Mouse (Mus musculus): ENCODE data around the gene Gm20388. TPM values are rescaled to one million over a fixed set of nuclear protein-coding genes. Genes with fewer than 3 reads are reported as not detected.

Gm20388 gene
- polyA plus RNA-seq, 1 experiment: 28.1 TPM

DNA sequence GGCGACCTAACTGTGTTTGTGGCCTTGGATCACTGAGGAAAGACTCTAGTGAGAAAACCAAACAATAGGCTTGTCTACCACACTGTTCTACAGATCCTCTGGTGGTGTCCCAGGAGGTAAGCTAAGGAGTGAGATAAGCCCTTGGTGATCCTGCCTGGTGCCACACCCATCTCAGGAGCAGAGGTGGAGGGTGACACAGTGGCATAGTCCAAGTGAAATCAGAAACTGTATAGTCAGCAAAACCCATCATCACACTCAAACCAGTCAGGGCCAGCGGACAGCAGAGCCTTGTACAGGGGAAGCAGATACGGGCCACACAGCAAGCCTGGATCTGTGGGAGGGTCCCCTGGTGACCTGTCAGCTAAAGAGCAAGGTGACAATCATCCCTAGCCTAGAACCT is 1454.5 kb downstream of the Gm20388 start:
- H3K4me3 ChIP-seq (ENCODE audit: low read depth, low read length): no peak overlapping the region
- no peaks in the 10 kb centered on the region for H3K27me3 ChIP-seq (ENCODE audit: control insufficient read depth, insufficient read depth, low read length, poor library complexity, severe bottlenecking)
- no peaks in the 10 kb centered on the region for H3K4me1 ChIP-seq (ENCODE audit: control insufficient read depth, insufficient read depth, low read length)
- no peak for TF ChIP-seq CTCF (IDR thresholded peaks at IDR 0.05; ENCODE audit: low read depth, low read length)
- TF ChIP-seq POLR2A (IDR thresholded peaks at IDR 0.05; ENCODE audit: insufficient read depth, low read length): no peak
- no peak for TF ChIP-seq EP300 (IDR thresholded peaks at IDR 0.05; ENCODE audit: insufficient read depth, low read depth, low read length)
- no peak overlapping the region for H3K9ac ChIP-seq (ENCODE audit: low read depth, poor library complexity, severe bottlenecking)
- H3K36me3 ChIP-seq (ENCODE audit: control insufficient read depth, insufficient read depth, low read length, poor library complexity, severe bottlenecking): no peaks in the 10 kb centered on the region
- H3K9me3 ChIP-seq (replicated peaks; ENCODE audit: control insufficient read depth, insufficient read depth, low read length, poor library complexity, severe bottlenecking): no peaks in the 10 kb centered on the region
- H3K27ac ChIP-seq (ENCODE audit: insufficient read depth, low read length): no peak overlapping the region

DNA sequence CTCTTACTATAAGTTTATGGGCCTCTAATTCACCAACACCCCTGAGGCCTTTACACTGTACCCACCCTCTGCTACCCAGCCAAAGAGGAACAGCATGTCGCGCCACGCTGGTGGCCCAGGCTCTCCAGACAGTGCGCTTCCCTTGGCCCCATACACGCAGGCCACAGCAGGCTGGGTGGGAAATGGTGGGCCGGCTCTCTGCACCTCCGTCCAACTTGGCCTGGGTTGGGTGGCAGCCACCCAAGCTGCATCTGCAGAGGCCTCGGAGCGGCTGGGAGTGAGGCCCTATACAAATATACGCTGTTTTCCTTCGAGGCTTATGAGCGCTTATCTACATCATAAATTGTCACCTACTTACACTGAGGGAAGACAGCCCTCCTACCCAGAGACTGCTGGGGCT is 1456.0 kb downstream of the Gm20388 start:
- no peak for TF ChIP-seq EP300 (IDR thresholded peaks at IDR 0.05; ENCODE audit: insufficient read depth, low read depth, low read length)
- no peak for TF ChIP-seq POLR2A (IDR thresholded peaks at IDR 0.05; ENCODE audit: insufficient read depth, low read length)
- no peak for TF ChIP-seq CTCF (IDR thresholded peaks at IDR 0.05; ENCODE audit: low read depth, low read length)
- H3K4me3 ChIP-seq (ENCODE audit: low read depth, low read length): no peak overlapping the region
- no peaks in the 10 kb centered on the region for H3K27me3 ChIP-seq (ENCODE audit: control insufficient read depth, insufficient read depth, low read length, poor library complexity, severe bottlenecking)
- H3K36me3 ChIP-seq (ENCODE audit: control insufficient read depth, insufficient read depth, low read length, poor library complexity, severe bottlenecking): no peaks in the 10 kb centered on the region
- H3K9ac ChIP-seq (ENCODE audit: low read depth, poor library complexity, severe bottlenecking): no peak overlapping the region
- H3K9me3 ChIP-seq (replicated peaks; ENCODE audit: control insufficient read depth, insufficient read depth, low read length, poor library complexity, severe bottlenecking): no peaks in the 10 kb centered on the region
- no peaks in the 10 kb centered on the region for H3K4me1 ChIP-seq (ENCODE audit: control insufficient read depth, insufficient read depth, low read length)
- H3K27ac ChIP-seq (ENCODE audit: insufficient read depth, low read length): no peak overlapping the region

DNA sequence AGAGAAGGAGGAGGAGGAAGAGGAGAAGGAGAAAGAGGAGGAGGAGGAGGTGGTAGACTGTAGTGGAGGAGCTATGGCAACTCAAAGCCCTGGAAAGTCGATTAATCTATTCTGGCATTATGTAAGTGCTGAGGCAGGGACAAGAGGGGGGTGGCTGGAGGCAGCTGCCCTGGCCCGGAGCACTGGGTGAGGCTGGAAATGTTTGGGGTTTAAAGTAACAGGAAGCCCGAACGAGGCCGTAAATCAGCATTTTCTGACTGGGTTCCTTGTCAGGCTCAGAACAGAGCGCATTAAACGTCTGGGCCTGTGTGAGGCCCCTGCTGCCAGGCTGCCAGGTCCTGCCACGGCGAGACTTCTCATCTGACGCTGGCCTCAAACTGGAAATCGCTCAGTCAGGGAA is 1458.2 kb downstream of the Gm20388 start:
- Histone ChIP-seq H3K27me3 (ENCODE audit: control insufficient read depth, insufficient read depth, low read length, poor library complexity, severe bottlenecking) (no peaks in the 10 kb centered on the region), H3K9ac (ENCODE audit: low read depth, poor library complexity, severe bottlenecking) (no peak overlapping the region), H3K9me3 (replicated peaks; ENCODE audit: control insufficient read depth, insufficient read depth, low read length, poor library complexity, severe bottlenecking) (no peaks in the 10 kb centered on the region), H3K4me3 (ENCODE audit: low read depth, low read length) (no peak overlapping the region), H3K4me1 (ENCODE audit: control insufficient read depth, insufficient read depth, low read length) (no peaks in the 10 kb centered on the region), H3K27ac (ENCODE audit: insufficient read depth, low read length) (no peak overlapping the region), H3K36me3 (ENCODE audit: control insufficient read depth, insufficient read depth, low read length, poor library complexity, severe bottlenecking) (no peaks in the 10 kb centered on the region)
- TF ChIP-seq POLR2A (IDR thresholded peaks at IDR 0.05; ENCODE audit: insufficient read depth, low read length): no peak
- no peak for TF ChIP-seq EP300 (IDR thresholded peaks at IDR 0.05; ENCODE audit: insufficient read depth, low read depth, low read length)
- TF ChIP-seq CTCF (IDR thresholded peaks at IDR 0.05; ENCODE audit: low read depth, low read length): no peak

DNA sequence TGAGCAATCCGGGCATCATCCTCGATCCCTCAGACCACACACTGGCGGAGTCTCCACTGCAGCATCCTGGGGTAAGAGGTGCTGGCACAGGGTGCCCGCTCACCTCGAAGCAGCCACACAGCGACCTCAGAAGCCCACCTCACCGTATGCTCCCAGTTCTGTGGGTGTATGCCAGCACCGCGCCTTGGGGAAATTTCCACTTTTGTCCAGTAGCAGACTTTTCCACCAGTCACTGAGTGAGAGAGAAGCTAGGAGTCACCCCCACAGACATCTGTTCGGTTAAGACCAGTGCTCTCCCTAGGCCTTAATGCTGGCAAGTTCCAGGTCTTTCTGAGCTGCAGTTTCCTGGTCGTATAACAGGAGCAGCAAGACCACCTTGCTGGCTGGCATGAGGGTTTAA is 1458.7 kb downstream of the Gm20388 start:
- H3K4me3 ChIP-seq (ENCODE audit: low read depth, low read length): no peak overlapping the region
- no peaks in the 10 kb centered on the region for H3K36me3 ChIP-seq (ENCODE audit: control insufficient read depth, insufficient read depth, low read length, poor library complexity, severe bottlenecking)
- TF ChIP-seq POLR2A (IDR thresholded peaks at IDR 0.05; ENCODE audit: insufficient read depth, low read length) (no peak), CTCF (IDR thresholded peaks at IDR 0.05; ENCODE audit: low read depth, low read length) (no peak), EP300 (IDR thresholded peaks at IDR 0.05; ENCODE audit: insufficient read depth, low read depth, low read length) (no peak)
- no peaks in the 10 kb centered on the region for H3K27me3 ChIP-seq (ENCODE audit: control insufficient read depth, insufficient read depth, low read length, poor library complexity, severe bottlenecking)
- no peaks in the 10 kb centered on the region for H3K9me3 ChIP-seq (replicated peaks; ENCODE audit: control insufficient read depth, insufficient read depth, low read length, poor library complexity, severe bottlenecking)
- no peaks in the 10 kb centered on the region for H3K4me1 ChIP-seq (ENCODE audit: control insufficient read depth, insufficient read depth, low read length)
- no peak overlapping the region for H3K27ac ChIP-seq (ENCODE audit: insufficient read depth, low read length)
- no peak overlapping the region for H3K9ac ChIP-seq (ENCODE audit: low read depth, poor library complexity, severe bottlenecking)

DNA sequence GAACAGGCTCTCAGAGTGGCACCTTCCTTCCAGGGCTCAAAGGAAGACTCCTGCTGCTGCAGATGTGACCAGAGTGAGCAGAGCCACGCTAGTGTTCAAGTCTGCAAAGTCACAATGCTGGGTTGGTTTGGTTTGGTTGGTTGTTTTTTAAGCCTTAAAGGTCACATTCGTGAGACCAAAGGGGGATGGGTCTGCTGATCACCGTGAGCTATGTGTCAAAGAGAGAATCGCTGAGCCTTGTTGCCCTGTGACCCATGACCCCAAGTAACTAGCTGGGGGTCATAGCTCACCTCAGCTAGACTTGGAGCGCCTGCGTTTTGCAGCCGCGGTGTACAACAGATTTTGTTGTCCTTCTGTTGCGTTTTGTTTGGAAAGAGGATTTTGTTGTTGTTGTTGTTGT is 1460.6 kb downstream of the Gm20388 start:
- H3K4me1 ChIP-seq (ENCODE audit: control insufficient read depth, insufficient read depth, low read length): peaks cover 7% of the 10 kb centered on the region
- no peaks in the 10 kb centered on the region for H3K9me3 ChIP-seq (replicated peaks; ENCODE audit: control insufficient read depth, insufficient read depth, low read length, poor library complexity, severe bottlenecking)
- no peak overlapping the region for H3K27ac ChIP-seq (ENCODE audit: insufficient read depth, low read length)
- H3K4me3 ChIP-seq (ENCODE audit: low read depth, low read length): no peak overlapping the region
- H3K36me3 ChIP-seq (ENCODE audit: control insufficient read depth, insufficient read depth, low read length, poor library complexity, severe bottlenecking): no peaks in the 10 kb centered on the region
- no peaks in the 10 kb centered on the region for H3K27me3 ChIP-seq (ENCODE audit: control insufficient read depth, insufficient read depth, low read length, poor library complexity, severe bottlenecking)
- H3K9ac ChIP-seq (ENCODE audit: low read depth, poor library complexity, severe bottlenecking): no peak overlapping the region
- TF ChIP-seq POLR2A (IDR thresholded peaks at IDR 0.05; ENCODE audit: insufficient read depth, low read length) (no peak), CTCF (IDR thresholded peaks at IDR 0.05; ENCODE audit: low read depth, low read length) (no peak), EP300 (IDR thresholded peaks at IDR 0.05; ENCODE audit: insufficient read depth, low read depth, low read length) (no peak)

DNA sequence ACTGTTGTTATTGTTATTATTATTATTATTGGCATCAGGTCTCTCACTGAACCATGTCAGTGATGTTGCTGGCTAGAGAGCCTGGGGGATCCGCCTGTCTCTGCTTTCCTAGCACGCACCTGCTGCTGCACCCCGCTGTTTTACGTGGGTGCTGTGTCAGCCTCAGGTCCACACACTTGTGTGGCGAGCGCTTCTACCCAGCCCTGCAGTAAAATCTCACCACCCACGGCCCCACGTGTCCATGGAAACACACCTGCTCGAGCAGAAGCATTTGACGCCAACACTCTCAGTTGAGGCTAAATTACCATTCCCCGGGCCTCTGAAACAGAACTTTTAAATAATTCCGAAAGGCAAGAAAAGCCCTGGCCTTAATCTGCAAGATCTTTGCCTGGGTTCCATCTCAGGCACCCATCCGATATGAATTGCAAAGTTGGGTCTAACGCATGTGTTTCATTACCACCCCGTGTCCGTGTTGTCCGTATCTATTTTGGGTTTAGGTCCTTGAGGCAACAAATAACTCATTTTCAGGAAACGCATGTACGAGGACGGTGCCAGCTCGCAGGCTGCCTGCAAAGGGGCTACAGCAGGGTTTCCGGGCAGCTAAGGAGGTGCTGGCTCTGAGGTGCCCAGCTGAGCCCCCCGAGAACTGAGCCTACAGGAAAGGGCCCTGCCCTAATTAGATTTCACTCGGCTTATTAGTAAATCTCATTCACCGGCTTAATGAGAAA is 1461.4 kb downstream of the Gm20388 start:
- Histone ChIP-seq H3K4me1 (ENCODE audit: control insufficient read depth, insufficient read depth, low read length) (peaks cover 7% of the 10 kb centered on the region), H3K27me3 (ENCODE audit: control insufficient read depth, insufficient read depth, low read length, poor library complexity, severe bottlenecking) (no peaks in the 10 kb centered on the region), H3K9ac (ENCODE audit: low read depth, poor library complexity, severe bottlenecking) (no peak overlapping the region), H3K27ac (ENCODE audit: insufficient read depth, low read length) (no peak overlapping the region), H3K9me3 (replicated peaks; ENCODE audit: control insufficient read depth, insufficient read depth, low read length, poor library complexity, severe bottlenecking) (no peaks in the 10 kb centered on the region), H3K4me3 (ENCODE audit: low read depth, low read length) (no peak overlapping the region), H3K36me3 (ENCODE audit: control insufficient read depth, insufficient read depth, low read length, poor library complexity, severe bottlenecking) (no peaks in the 10 kb centered on the region)
- TF ChIP-seq CTCF (IDR thresholded peaks at IDR 0.05; ENCODE audit: low read depth, low read length) (no peak), EP300 (IDR thresholded peaks at IDR 0.05; ENCODE audit: insufficient read depth, low read depth, low read length) (no peak), POLR2A (IDR thresholded peaks at IDR 0.05; ENCODE audit: insufficient read depth, low read length) (no peak)

All from ES-Bruce4 (cell line).